Mouse (Mus musculus): Measurements from ENCODE around the gene Ciz1.
A peak's percentile ranks its signal among the peaks of the same experiment; 100 is the strongest.
"Not testable (repeated sequence)": the region's sequence is repeated elsewhere in the genome, so short reads cannot be mapped to it uniquely, and the experiment has no call there.

Gene Ciz1

GRCm38 (mm10) chr2:32347019-32347418 lies 5.1 kb upstream of the Ciz1 start:
- DNase-seq = no peak

GRCm38 (mm10) chr2:32348311-32348710 lies 3.8 kb upstream of the Ciz1 start:
- DNase-seq = no peak

GRCm38 (mm10) chr2:32349625-32350255 lies 2.4 kb upstream of the Ciz1 start:
- DNase-seq = no peak

- DNase-seq = peak in 1 of 2 experiments; percentile 12
Observed at GRCm38 (mm10) chr2:32350471-32351051, 1.6 kb upstream of the Ciz1 start.

GRCm38 (mm10) chr2:32351471-32351961 lies 611 bp upstream of the Ciz1 start:
- no peak for DNase-seq

GRCm38 (mm10) chr2:32353007-32353542 lies 948 bp downstream of the Ciz1 start, which contains the start of gene Dnm1:
Gene Dnm1, minus strand, starts transcription at chr2:32353338.
- peak; percentile 88 to 93 for DNase-seq

- DNase-seq = no peak
Observed at GRCm38 (mm10) chr2:32353836-32354235, 1.7 kb downstream of the Ciz1 start.

- DNase-seq = no peak
Observed at GRCm38 (mm10) chr2:32354336-32354895, 2.3 kb downstream of the Ciz1 start.

- DNase-seq = no peak
Observed at GRCm38 (mm10) chr2:32356216-32356615, 4.1 kb downstream of the Ciz1 start.

GRCm38 (mm10) chr2:32357710-32358109 lies 5.6 kb downstream of the Ciz1 start:
- DNase-seq = no peak

GRCm38 (mm10) chr2:32358381-32358780 lies 6.3 kb downstream of the Ciz1 start:
- no peak for DNase-seq

GRCm38 (mm10) chr2:32360741-32361140 lies 8.6 kb downstream of the Ciz1 start:
- peak; percentile 92 to 93 for DNase-seq

- peak; percentile 80 to 91 for DNase-seq
Observed at GRCm38 (mm10) chr2:32361437-32361836, 9.3 kb downstream of the Ciz1 start.

GRCm38 (mm10) chr2:32362274-32362673 lies 10.1 kb downstream of the Ciz1 start:
- not testable (repeated sequence) for DNase-seq

- DNase-seq = peak; percentile 93 to 96
Observed at GRCm38 (mm10) chr2:32362817-32363340, 10.8 kb downstream of the Ciz1 start.

GRCm38 (mm10) chr2:32363376-32364106 lies 11.4 kb downstream of the Ciz1 start:
- DNase-seq = peak; percentile 50 to 71

- no peak for DNase-seq
Observed at GRCm38 (mm10) chr2:32364121-32364520, 12.0 kb downstream of the Ciz1 start.

GRCm38 (mm10) chr2:32367315-32367714 lies 15.2 kb downstream of the Ciz1 start:
- no peak for DNase-seq

- DNase-seq = no peak
Observed at GRCm38 (mm10) chr2:32374191-32374590, 22.1 kb downstream of the Ciz1 start.

GRCm38 (mm10) chr2:32375317-32375940 lies 23.3 kb downstream of the Ciz1 start:
- DNase-seq = no peak

GRCm38 (mm10) chr2:32376963-32377362 lies 24.8 kb downstream of the Ciz1 start:
- DNase-seq = no peak

GRCm38 (mm10) chr2:32380001-32380500 lies 27.9 kb downstream of the Ciz1 start:
- no peak for DNase-seq

Data from kidney, postnatal 36 days (tissue).